ENCODE assay signal across 21 mouse cellular contexts in genomic region chr15:99422551-99422950, GRCm38 (mm10). TPM values are rescaled to one million over a fixed set of nuclear protein-coding genes. Genes with fewer than 3 reads are reported as not detected.
DNase-seq lines count a peak whose midpoint lies in the region; ATAC-seq and TF ChIP-seq lines count a peak whose summit lies in the region.
"Had no signal": no experiment of that assay in that cellular context is flagged by ENCODE, and none has a peak within 500 bp of the region (broad histone marks: within the 10 kb centered on the region; RNA-seq: fewer than 3 reads in every experiment).

No protein-coding gene starts in this region.

- in situ Hi-C loops in ES-E14 (cut with MboI; ENCODE audit: low sequenced_read_pairs in 2 of 2, unreplicated experiment in 2 of 2) = no loop called here

- H3K4me3 ChIP-seq in heart, embryonic 14.5 days (ENCODE audit: control insufficient read depth in 1 of 2, insufficient read depth in 1 of 2, low read depth in 1 of 2, low read length in 2 of 2) = no peak overlapping the region
- H3K4me3 ChIP-seq in heart, adult 2 months = no peak overlapping the region
- H3K4me3 ChIP-seq in lung, embryonic 14.5 days (ENCODE audit: low read depth, low read length) = no peak overlapping the region
- no peak overlapping the region for H3K4me3 ChIP-seq in ES-E14 (ENCODE audit: insufficient read depth in 1 of 2, low read depth in 1 of 2, low read length in 2 of 2, poor library complexity in 1 of 2, severe bottlenecking in 1 of 2)
- H3K4me3 ChIP-seq in limb, embryonic 12.5 days (replicated peaks) = no peak overlapping the region
- H3K4me3 ChIP-seq: forebrain, embryonic 15.5 days; gastrocnemius, adult 2 months; lung, embryonic 15.5 days; megakaryocyte, embryonic 14.5 days; neural tube, embryonic 12.5 days had no signal

- peaks cover 8 to 9% of the 10 kb centered on the region in 2 experiments for H3K4me1 ChIP-seq in heart, embryonic 14.5 days (ENCODE audit: control insufficient read depth in 2 of 2, insufficient read depth in 2 of 2, low read length in 2 of 2)
- peaks cover 8% of the 10 kb centered on the region for H3K4me1 ChIP-seq in heart, adult 2 months (ENCODE audit: control insufficient read depth, insufficient read depth, low read length)
- H3K4me1 ChIP-seq in lung, embryonic 14.5 days (ENCODE audit: insufficient read depth) = no peaks in the 10 kb centered on the region
- H3K4me1 ChIP-seq in ES-E14 (ENCODE audit: control insufficient read depth in 2 of 2, insufficient read depth in 2 of 2, low read length in 2 of 2, poor library complexity in 1 of 2) = peaks cover 11 to 26% of the 10 kb centered on the region in 2 experiments
- H3K4me1 ChIP-seq in limb, embryonic 12.5 days (replicated peaks) = peaks cover 34% of the 10 kb centered on the region

- ATAC-seq in heart, embryonic 14.5 days (ENCODE audit: insufficient number of reproducible peaks, insufficient read depth, low FRiP score, low read depth) = no peak
- ATAC-seq in lung, embryonic 14.5 days (ENCODE audit: insufficient read depth) = no peak
- ATAC-seq in limb, embryonic 12.5 days (ENCODE audit: insufficient number of reproducible peaks, insufficient read depth, low FRiP score, low TSS enrichment, low read depth) = no peak
- no peak for ATAC-seq in erythroid progenitor cell, adult 5-6 weeks (replicated peaks; ENCODE audit: low FRiP score, poor library complexity, severe bottlenecking)
- ATAC-seq: forebrain, embryonic 15.5 days had no signal

- no peaks in the 10 kb centered on the region for H3K79me2 ChIP-seq in heart, adult 2 months (replicated peaks; ENCODE audit: control insufficient read depth, insufficient read depth, low read length)

- WGBS in heart, embryonic 14.5 days = 91% methylated on average over 23 of the region's 23 CpGs
- 92% methylated on average over 23 of the region's 23 CpGs for WGBS in heart, adult 2 months
- WGBS in lung, embryonic 14.5 days = 91% methylated on average over 23 of the region's 23 CpGs
- 93% methylated on average over 23 of the region's 23 CpGs for WGBS in limb, embryonic 12.5 days

- TF ChIP-seq POLR2A in heart, adult 2 months (IDR thresholded peaks at IDR 0.05; ENCODE audit: insufficient read depth, low read depth, low read length) = no peak

- H3K9me3 ChIP-seq in heart, embryonic 14.5 days (ENCODE audit: control insufficient read depth, low read length) = no peaks in the 10 kb centered on the region
- H3K9me3 ChIP-seq in lung, embryonic 14.5 days (ENCODE audit: low read depth, low read length) = no peaks in the 10 kb centered on the region
- H3K9me3 ChIP-seq in ES-E14 (ENCODE audit: control insufficient read depth, insufficient read depth, low read depth, low read length) = no peaks in the 10 kb centered on the region
- H3K9me3 ChIP-seq in limb, embryonic 12.5 days = no peaks in the 10 kb centered on the region
- H3K9me3 ChIP-seq: forebrain, embryonic 15.5 days; lung, embryonic 15.5 days; megakaryocyte, embryonic 14.5 days; neural tube, embryonic 12.5 days had no signal

- H3K9ac ChIP-seq in heart, embryonic 14.5 days (ENCODE audit: low read length) = peak overlapping the region; percentile 8; the same call in 1 of the 2 replicates
- no peak overlapping the region for H3K9ac ChIP-seq in heart, adult 2 months (ENCODE audit: low read depth, low read length)
- no peak overlapping the region for H3K9ac ChIP-seq in lung, embryonic 14.5 days
- H3K9ac ChIP-seq in ES-E14 (ENCODE audit: insufficient read depth, low read depth, low read length, poor library complexity, severe bottlenecking) = peak overlapping the region; percentile 21; the same call in 1 of the 2 replicates
- H3K9ac ChIP-seq in limb, embryonic 12.5 days (replicated peaks) = 0 out of 2 replicates have a peak overlapping the region, but pooled peaks have one; percentile 5
- H3K9ac ChIP-seq: forebrain, embryonic 15.5 days; lung, embryonic 15.5 days; neural tube, embryonic 12.5 days had no signal

- no peak overlapping the region for H3K27ac ChIP-seq in heart, embryonic 14.5 days (replicated peaks in 1 of 2; ENCODE audit: control insufficient read depth in 1 of 2, insufficient read depth in 1 of 2, low read depth in 2 of 2, low read length in 2 of 2)
- no peak overlapping the region for H3K27ac ChIP-seq in heart, adult 2 months
- 0 out of 2 replicates have a peak overlapping the region, but pooled peaks have one; percentile 97 for H3K27ac ChIP-seq in lung, embryonic 14.5 days (ENCODE audit: low read depth)
- no peak overlapping the region for H3K27ac ChIP-seq in ES-E14 (ENCODE audit: insufficient read depth, low read depth, low read length, poor library complexity, severe bottlenecking)
- peak overlapping the region; percentile 95; the same call in 1 of the 2 replicates for H3K27ac ChIP-seq in limb, embryonic 12.5 days
- H3K27ac ChIP-seq: forebrain, embryonic 15.5 days; neural tube, embryonic 12.5 days had no signal

- H3K4me2 ChIP-seq in heart, embryonic 14.5 days (ENCODE audit: low read length) = no peak overlapping the region
- no peak overlapping the region for H3K4me2 ChIP-seq in lung, embryonic 14.5 days
- no peak overlapping the region for H3K4me2 ChIP-seq in limb, embryonic 12.5 days
- H3K4me2 ChIP-seq: forebrain, embryonic 15.5 days; liver, embryonic 11.5 days; lung, embryonic 15.5 days; neural tube, embryonic 12.5 days had no signal

- no peak for TF ChIP-seq CTCF in heart, adult 2 months (IDR thresholded peaks at IDR 0.05)
- no peak for TF ChIP-seq CTCF in lung, embryonic 14.5 days (IDR thresholded peaks at IDR 0.05; ENCODE audit: low read depth)

- intact Hi-C loops in heart, adult 2 months (cut with DNase I) = no loop called here

- TF ChIP-seq EP300 in heart, adult 2 months (IDR thresholded peaks at IDR 0.05; ENCODE audit: insufficient read depth, low read depth, low read length) = no peak

- no peaks in the 10 kb centered on the region for H3K27me3 ChIP-seq in heart, embryonic 14.5 days (ENCODE audit: control insufficient read depth, insufficient read depth, low read length)
- no peaks in the 10 kb centered on the region for H3K27me3 ChIP-seq in heart, adult 2 months (ENCODE audit: control insufficient read depth, insufficient read depth, low read length)
- H3K27me3 ChIP-seq in lung, embryonic 14.5 days (ENCODE audit: insufficient read depth, low read length) = no peaks in the 10 kb centered on the region
- no peaks in the 10 kb centered on the region for H3K27me3 ChIP-seq in limb, embryonic 12.5 days
- H3K27me3 ChIP-seq: forebrain, embryonic 15.5 days; lung, embryonic 15.5 days; neural tube, embryonic 12.5 days had no signal

- peaks cover 63% of the 10 kb centered on the region for H3K36me3 ChIP-seq in heart, embryonic 14.5 days (ENCODE audit: control insufficient read depth, insufficient read depth, low read length)
- H3K36me3 ChIP-seq in heart, adult 2 months (ENCODE audit: control insufficient read depth, insufficient read depth, low read length) = no peaks in the 10 kb centered on the region
- peaks cover 52% of the 10 kb centered on the region for H3K36me3 ChIP-seq in lung, embryonic 14.5 days (ENCODE audit: insufficient read depth)
- peaks cover 2% of the 10 kb centered on the region; the same call in 1 of the 2 replicates for H3K36me3 ChIP-seq in ES-E14 (ENCODE audit: control insufficient read depth, insufficient read depth, low read length, poor library complexity, severe bottlenecking)
- peaks cover 65% of the 10 kb centered on the region for H3K36me3 ChIP-seq in limb, embryonic 12.5 days

- DNase-seq in heart, adult 2 months = no peak
- DNase-seq in lung, embryonic 14.5 days = no peak
- no peak for DNase-seq in lung, postnatal 25 days (ENCODE audit: low spot score)
- DNase-seq in ES-E14 (ENCODE audit: low read depth, low spot score) = no peak
- DNase-seq in layer of hippocampus, adult 9-11 months = no peak
- DNase-seq: cerebellum, postnatal 14 days; embryo, embryonic 11 days; gastrocnemius, adult 2 months; heart, postnatal 14 days; kidney, adult 11 months; kidney, postnatal 14 days; right cerebral cortex, postnatal 14 days; thymus, postnatal 14 days had no signal

RNA-seq across cellular contexts. Expression of gene Tmbim6, which starts 29.9 kb away (rescaled TPM):
- polyA plus RNA-seq in heart, embryonic 14.5 days (2014; fragmentation: Nextera tagmentation; extraction: Ambion mirVana) = 235 and 239 TPM in 2 replicates
- 100 to 1,000 TPM; 207 to 253 TPM for total RNA-seq in heart, adult 2 months (2021)
- polyA plus RNA-seq in heart, adult 2 months (2012; rRNA removed) = 334 and 409 TPM in 2 replicates
- 327 and 339 TPM in 2 replicates for polyA plus RNA-seq in lung, embryonic 14.5 days (2014; fragmentation: Nextera tagmentation; extraction: Ambion mirVana)
- total RNA-seq in ES-E14 (2012; rRNA removed) = 436 and 550 TPM in 2 replicates
- polyA plus RNA-seq in limb, embryonic 12.5 days (2016; fragmentation: Nextera tagmentation; extraction: Ambion mirVana) = 240 and 252 TPM in 2 replicates
- 179 and 219 TPM in 2 replicates for total RNA-seq in erythroid progenitor cell, adult 5-6 weeks (2015; ENCODE audit: low replicate concordance)
- 95.3 and 151 TPM in 2 replicates for total RNA-seq in erythroid progenitor cell, adult 5-6 weeks (2017; ENCODE audit: low replicate concordance)

RNA-seq across cellular contexts. Expression of gene Nckap5l, which starts 35.0 kb away (rescaled TPM):
- 7.5 and 9.2 TPM in 2 replicates for polyA plus RNA-seq in heart, embryonic 14.5 days (2014; fragmentation: Nextera tagmentation; extraction: Ambion mirVana)
- 1 to 10 TPM; 4.2 to 5.2 TPM for total RNA-seq in heart, adult 2 months (2021)
- 3.5 and 4.5 TPM in 2 replicates for polyA plus RNA-seq in heart, adult 2 months (2012; rRNA removed)
- polyA plus RNA-seq in lung, embryonic 14.5 days (2014; fragmentation: Nextera tagmentation; extraction: Ambion mirVana) = 11.0 and 14.4 TPM in 2 replicates
- 5.9 and 6.3 TPM in 2 replicates for total RNA-seq in ES-E14 (2012; rRNA removed)
- 13.6 and 14.6 TPM in 2 replicates for polyA plus RNA-seq in limb, embryonic 12.5 days (2016; fragmentation: Nextera tagmentation; extraction: Ambion mirVana)
- total RNA-seq in erythroid progenitor cell, adult 5-6 weeks (2015; ENCODE audit: low replicate concordance) = 0.84 TPM in 1 of 2 replicates, not detected in the other
- total RNA-seq in erythroid progenitor cell, adult 5-6 weeks (2017; ENCODE audit: low replicate concordance) = not detected in 2 replicates

RNA-seq across cellular contexts. Expression of gene Bcdin3d, which starts 52.0 kb away (rescaled TPM):
- polyA plus RNA-seq in heart, embryonic 14.5 days (2014; fragmentation: Nextera tagmentation; extraction: Ambion mirVana) = 11.8 and 12.5 TPM in 2 replicates
- total RNA-seq in heart, adult 2 months (2021) = 1 to 10 TPM; 2.5 to 3.1 TPM
- 4.2 and 4.3 TPM in 2 replicates for polyA plus RNA-seq in heart, adult 2 months (2012; rRNA removed)
- 13.2 and 16.1 TPM in 2 replicates for polyA plus RNA-seq in lung, embryonic 14.5 days (2014; fragmentation: Nextera tagmentation; extraction: Ambion mirVana)
- total RNA-seq in ES-E14 (2012; rRNA removed) = 36.1 and 47.5 TPM in 2 replicates
- polyA plus RNA-seq in limb, embryonic 12.5 days (2016; fragmentation: Nextera tagmentation; extraction: Ambion mirVana) = 18.6 and 20.2 TPM in 2 replicates
- total RNA-seq in erythroid progenitor cell, adult 5-6 weeks (2015; ENCODE audit: low replicate concordance) = 1.3 and 1.4 TPM in 2 replicates
- 0.51 and 1.3 TPM in 2 replicates for total RNA-seq in erythroid progenitor cell, adult 5-6 weeks (2017; ENCODE audit: low replicate concordance)

RNA-seq across cellular contexts. Expression of gene Fmnl3, which starts 52.3 kb away (rescaled TPM):
- 14.4 and 15.0 TPM in 2 replicates for polyA plus RNA-seq in heart, embryonic 14.5 days (2014; fragmentation: Nextera tagmentation; extraction: Ambion mirVana)
- total RNA-seq in heart, adult 2 months (2021) = 10 to 100 TPM; 14.6 to 18.1 TPM
- 18.6 and 29.3 TPM in 2 replicates for polyA plus RNA-seq in heart, adult 2 months (2012; rRNA removed)
- 31.7 and 33.5 TPM in 2 replicates for polyA plus RNA-seq in lung, embryonic 14.5 days (2014; fragmentation: Nextera tagmentation; extraction: Ambion mirVana)
- 13.4 and 16.8 TPM in 2 replicates for total RNA-seq in ES-E14 (2012; rRNA removed)
- polyA plus RNA-seq in limb, embryonic 12.5 days (2016; fragmentation: Nextera tagmentation; extraction: Ambion mirVana) = 33.6 and 40.6 TPM in 2 replicates
- 3.6 and 5.0 TPM in 2 replicates for total RNA-seq in erythroid progenitor cell, adult 5-6 weeks (2015; ENCODE audit: low replicate concordance)
- 1.5 and 2.7 TPM in 2 replicates for total RNA-seq in erythroid progenitor cell, adult 5-6 weeks (2017; ENCODE audit: low replicate concordance)

Comparison
In these comparisons a context has a peak if more than half of its experiments do, and no peak if none do; other contexts are left out.
1. H3K9ac ChIP-seq: peak in heart, embryonic 14.5 days (single experiment), ES-E14 (single experiment) and limb, embryonic 12.5 days (single experiment); none in heart, adult 2 months (single experiment) and lung, embryonic 14.5 days (single experiment).
2. H3K27ac ChIP-seq: peak in lung, embryonic 14.5 days (single experiment) and limb, embryonic 12.5 days (single experiment); none in heart, embryonic 14.5 days (0 of 2), heart, adult 2 months (single experiment) and ES-E14 (single experiment).